15 mouse cellular contexts compared by ENCODE assay signal in genomic region chr5:72175050-72175449, GRCm38 (mm10). TPM values are rescaled to one million over a fixed set of nuclear protein-coding genes. Genes with fewer than 3 reads are reported as not detected.
DNase-seq lines count a peak whose midpoint lies in the region; ATAC-seq lines count a peak whose summit lies in the region.
"Had no signal": no experiment of that assay in that cellular context is flagged by ENCODE, and none has a peak within 500 bp of the region (broad histone marks: within the 10 kb centered on the region; RNA-seq: fewer than 3 reads in every experiment).

No protein-coding gene starts in this region.

- H3K9me3 ChIP-seq in forebrain, embryonic 10.5 days, result no peaks in the 10 kb centered on the region
- no peaks in the 10 kb centered on the region for H3K9me3 ChIP-seq in forebrain, embryonic 14.5 days (replicated peaks; ENCODE audit: control insufficient read depth, low read length)
- H3K9me3 ChIP-seq in hindbrain, embryonic 10.5 days, result no peaks in the 10 kb centered on the region
- no peaks in the 10 kb centered on the region for H3K9me3 ChIP-seq in hindbrain, embryonic 11.5 days (ENCODE audit: control insufficient read depth, low read length)
- H3K9me3 ChIP-seq in hindbrain, embryonic 16.5 days (ENCODE audit: control insufficient read depth, low read length), result no peaks in the 10 kb centered on the region
- no peaks in the 10 kb centered on the region for H3K9me3 ChIP-seq in midbrain, embryonic 16.5 days (replicated peaks; ENCODE audit: control insufficient read depth, low read length, poor library complexity, severe bottlenecking)
- H3K9me3 ChIP-seq: limb, embryonic 15.5 days; megakaryocyte, embryonic 14.5 days had no signal

- no peak for DNase-seq in forebrain, embryonic 10.5 days (ENCODE audit: extremely low spot score, low spot score)
- DNase-seq in forebrain, embryonic 14.5 days (ENCODE audit: low spot score), result no peak
- DNase-seq in hindbrain, embryonic 10.5 days (ENCODE audit: low spot score), result no peak
- no peak for DNase-seq in hindbrain, embryonic 11.5 days (ENCODE audit: low spot score)
- DNase-seq in layer of hippocampus, adult 9-10 months (ENCODE audit: low spot score), result no peak
- DNase-seq in adrenal gland, adult (ENCODE audit: inconsistent age in 2 of 2, low spot score in 1 of 2), result no peak
- DNase-seq: cerebellum, adult 2 months; gastrocnemius, postnatal 10 days; kidney, postnatal 36 days; lung, adult 2 months had no signal

- H3K27me3 ChIP-seq in forebrain, embryonic 10.5 days (ENCODE audit: poor library complexity, severe bottlenecking), result no peaks in the 10 kb centered on the region
- no peaks in the 10 kb centered on the region for H3K27me3 ChIP-seq in forebrain, embryonic 14.5 days (replicated peaks; ENCODE audit: control insufficient read depth, insufficient read depth, low read length)
- H3K27me3 ChIP-seq in hindbrain, embryonic 10.5 days (ENCODE audit: insufficient read depth, poor library complexity, severe bottlenecking), result no peaks in the 10 kb centered on the region
- H3K27me3 ChIP-seq in hindbrain, embryonic 11.5 days (ENCODE audit: control insufficient read depth, insufficient read depth, low read length), result no peaks in the 10 kb centered on the region
- no peaks in the 10 kb centered on the region for H3K27me3 ChIP-seq in hindbrain, embryonic 16.5 days (replicated peaks; ENCODE audit: control insufficient read depth, insufficient read depth, low read length)
- H3K27me3 ChIP-seq in midbrain, embryonic 16.5 days (ENCODE audit: control insufficient read depth, insufficient read depth, low read depth, low read length), result no peaks in the 10 kb centered on the region
- H3K27me3 ChIP-seq: limb, embryonic 15.5 days; megakaryocyte, embryonic 14.5 days had no signal

- H3K36me3 ChIP-seq in forebrain, embryonic 10.5 days (replicated peaks), result no peaks in the 10 kb centered on the region
- no peaks in the 10 kb centered on the region for H3K36me3 ChIP-seq in forebrain, embryonic 14.5 days (ENCODE audit: control insufficient read depth, insufficient read depth, low read length)
- H3K36me3 ChIP-seq in hindbrain, embryonic 10.5 days, result no peaks in the 10 kb centered on the region
- H3K36me3 ChIP-seq in hindbrain, embryonic 11.5 days (ENCODE audit: control insufficient read depth, insufficient read depth, low read length), result no peaks in the 10 kb centered on the region
- no peaks in the 10 kb centered on the region for H3K36me3 ChIP-seq in hindbrain, embryonic 16.5 days (ENCODE audit: control insufficient read depth, insufficient read depth, low read length)
- H3K36me3 ChIP-seq in midbrain, embryonic 16.5 days (ENCODE audit: control insufficient read depth, insufficient read depth, low read length), result no peaks in the 10 kb centered on the region
- H3K36me3 ChIP-seq: limb, embryonic 15.5 days had no signal

- H3K4me2 ChIP-seq in forebrain, embryonic 14.5 days (ENCODE audit: low read length), result no peak overlapping the region
- H3K4me2 ChIP-seq in hindbrain, embryonic 11.5 days (replicated peaks; ENCODE audit: low read depth, low read length), result no peak overlapping the region
- H3K4me2 ChIP-seq in hindbrain, embryonic 16.5 days (ENCODE audit: low read length), result peak overlapping the region; percentile 48; the same call in 1 of the 2 replicates
- H3K4me2 ChIP-seq in midbrain, embryonic 16.5 days (ENCODE audit: low read length), result peak overlapping the region; percentile 39
- H3K4me2 ChIP-seq: limb, embryonic 15.5 days had no signal

- WGBS in forebrain, embryonic 10.5 days, result 74% methylated on average over 4 of the region's 4 CpGs
- WGBS in forebrain, embryonic 14.5 days, result 68% methylated on average over 4 of the region's 4 CpGs
- WGBS in hindbrain, embryonic 10.5 days, result 77% methylated on average over 4 of the region's 4 CpGs
- 68% methylated on average over 4 of the region's 4 CpGs for WGBS in hindbrain, embryonic 11.5 days
- 77% methylated on average over 4 of the region's 4 CpGs for WGBS in hindbrain, embryonic 16.5 days
- 36% methylated on average over 4 of the region's 4 CpGs for WGBS in midbrain, embryonic 16.5 days

- peak overlapping the region; percentile 11; the same call in 1 of the 2 replicates for H3K4me3 ChIP-seq in forebrain, embryonic 10.5 days
- no peak overlapping the region for H3K4me3 ChIP-seq in forebrain, embryonic 14.5 days (ENCODE audit: low read depth, low read length)
- peak overlapping the region; percentile 18; the same call in 1 of the 2 replicates for H3K4me3 ChIP-seq in hindbrain, embryonic 10.5 days
- no peak overlapping the region for H3K4me3 ChIP-seq in hindbrain, embryonic 11.5 days (ENCODE audit: low read depth, low read length)
- no peak overlapping the region for H3K4me3 ChIP-seq in hindbrain, embryonic 16.5 days (ENCODE audit: low read length)
- H3K4me3 ChIP-seq in midbrain, embryonic 16.5 days (ENCODE audit: low read depth, low read length), result no peak overlapping the region
- H3K4me3 ChIP-seq: limb, embryonic 15.5 days; megakaryocyte, embryonic 14.5 days had no signal

- H3K4me1 ChIP-seq in forebrain, embryonic 10.5 days, result peaks cover 16% of the 10 kb centered on the region
- H3K4me1 ChIP-seq in forebrain, embryonic 14.5 days (ENCODE audit: control insufficient read depth, insufficient read depth, low read length), result no peaks in the 10 kb centered on the region
- peaks cover 8% of the 10 kb centered on the region for H3K4me1 ChIP-seq in hindbrain, embryonic 10.5 days (replicated peaks)
- H3K4me1 ChIP-seq in hindbrain, embryonic 11.5 days (replicated peaks; ENCODE audit: control insufficient read depth, insufficient read depth, low read length), result no peaks in the 10 kb centered on the region
- H3K4me1 ChIP-seq in hindbrain, embryonic 16.5 days (ENCODE audit: control insufficient read depth, insufficient read depth, low read depth, low read length), result no peaks in the 10 kb centered on the region
- no peaks in the 10 kb centered on the region for H3K4me1 ChIP-seq in midbrain, embryonic 16.5 days (ENCODE audit: control insufficient read depth, insufficient read depth, low read length)
- H3K4me1 ChIP-seq: limb, embryonic 15.5 days had no signal

- no peak overlapping the region for H3K9ac ChIP-seq in forebrain, embryonic 14.5 days (ENCODE audit: low read length)
- no peak overlapping the region for H3K9ac ChIP-seq in hindbrain, embryonic 11.5 days (ENCODE audit: low read depth, low read length)
- H3K9ac ChIP-seq in hindbrain, embryonic 16.5 days (ENCODE audit: low read depth, low read length), result no peak overlapping the region
- H3K9ac ChIP-seq in midbrain, embryonic 16.5 days (ENCODE audit: low read depth, low read length), result no peak overlapping the region
- H3K9ac ChIP-seq: limb, embryonic 15.5 days had no signal

- ATAC-seq in forebrain, embryonic 14.5 days, result no peak
- ATAC-seq in hindbrain, embryonic 11.5 days (ENCODE audit: low FRiP score), result no peak
- ATAC-seq in hindbrain, embryonic 16.5 days, result no peak
- ATAC-seq in midbrain, embryonic 16.5 days, result no peak
- ATAC-seq: intestine, postnatal 0 days had no signal

- peak overlapping the region; percentile 67 for H3K27ac ChIP-seq in forebrain, embryonic 10.5 days
- no peak overlapping the region for H3K27ac ChIP-seq in forebrain, embryonic 14.5 days (ENCODE audit: low read depth, low read length)
- H3K27ac ChIP-seq in hindbrain, embryonic 10.5 days, result peak overlapping the region; percentile 71
- H3K27ac ChIP-seq in hindbrain, embryonic 11.5 days (ENCODE audit: low read depth, low read length), result no peak overlapping the region
- no peak overlapping the region for H3K27ac ChIP-seq in hindbrain, embryonic 16.5 days (ENCODE audit: low read depth, low read length)
- no peak overlapping the region for H3K27ac ChIP-seq in midbrain, embryonic 16.5 days (ENCODE audit: low read length)
- H3K27ac ChIP-seq: limb, embryonic 15.5 days had no signal

RNA-seq across cellular contexts. Expression of gene Commd8, which starts 7.1 kb away (rescaled TPM):
- polyA plus RNA-seq in forebrain, embryonic 10.5 days (2016; fragmentation: Nextera tagmentation; extraction: Ambion mirVana), result 153 and 161 TPM in 2 replicates
- 161 and 178 TPM in 2 replicates for polyA plus RNA-seq in forebrain, embryonic 14.5 days (2014; fragmentation: Nextera tagmentation; extraction: Ambion mirVana)
- 152 and 154 TPM in 2 replicates for polyA plus RNA-seq in hindbrain, embryonic 10.5 days (2016; fragmentation: Nextera tagmentation; extraction: Ambion mirVana)
- polyA plus RNA-seq in hindbrain, embryonic 11.5 days (2014; fragmentation: Nextera tagmentation; extraction: Ambion mirVana), result 199 and 203 TPM in 2 replicates
- 140 and 161 TPM in 2 replicates for polyA plus RNA-seq in hindbrain, embryonic 16.5 days (2015; fragmentation: Nextera tagmentation; extraction: Ambion mirVana)
- polyA plus RNA-seq in midbrain, embryonic 16.5 days (2015; fragmentation: Nextera tagmentation; extraction: Ambion mirVana), result 155 and 163 TPM in 2 replicates

Comparison
In these comparisons a context has a peak if more than half of its experiments do, and no peak if none do; other contexts are left out.
1. H3K27ac ChIP-seq: peak in forebrain, embryonic 10.5 days (single experiment) and hindbrain, embryonic 10.5 days (single experiment); none in forebrain, embryonic 14.5 days (single experiment), hindbrain, embryonic 11.5 days (single experiment), hindbrain, embryonic 16.5 days (single experiment) and midbrain, embryonic 16.5 days (single experiment).
2. H3K4me3 ChIP-seq: peak in forebrain, embryonic 10.5 days (single experiment) and hindbrain, embryonic 10.5 days (single experiment); none in forebrain, embryonic 14.5 days (single experiment), hindbrain, embryonic 11.5 days (single experiment), hindbrain, embryonic 16.5 days (single experiment) and midbrain, embryonic 16.5 days (single experiment).
3. H3K4me2 ChIP-seq: peak in hindbrain, embryonic 16.5 days (single experiment) and midbrain, embryonic 16.5 days (single experiment); none in forebrain, embryonic 14.5 days (single experiment) and hindbrain, embryonic 11.5 days (single experiment).